Mouse (Mus musculus) forebrain, embryonic 14.5 days (tissue): Measurements from ENCODE around the gene Phyhd1. TPM values are rescaled to one million over a fixed set of nuclear protein-coding genes. Genes with fewer than 3 reads are reported as not detected.
A peak's percentile ranks its signal among the peaks of the same experiment; 100 is the strongest.

ENCODE experiments used
- ATAC-seq: fragments of 200-750 bp; cut with Nextera tagmentation; 2 replicates; pipeline ENCODE4 v1.8.0; 2017; ENCODE audit warnings: mild to moderate bottlenecking, moderate library complexity
- DNase-seq: peaks from one replicate; pipeline ENCODE4 v3.0.0-alpha.2; 2015; ENCODE audit warnings: low spot score
- H3K27ac ChIP-seq: fragments of 300-500 bp; sonication (generic); 2 replicates; pipeline ENCODE4 v1.5.1; 2014; ENCODE audit warnings: low read depth, mild to moderate bottlenecking, control low read depth, low read length, moderate library complexity
- H3K27me3 ChIP-seq: fragments of 300-500 bp; sonication (generic); replicated peaks from 2 replicates; pipeline ENCODE4 v1.6.1; 2014; ENCODE audit warnings: low read length, control low read depth, mixed read lengths; ENCODE audit not compliant: control insufficient read depth, insufficient read depth
- H3K36me3 ChIP-seq: fragments of 300-500 bp; sonication (generic); 2 replicates; pipeline ENCODE4 v1.6.1; 2014; ENCODE audit warnings: low read length, control low read depth; ENCODE audit not compliant: control insufficient read depth, insufficient read depth
- H3K4me1 ChIP-seq: fragments of 300-500 bp; sonication (generic); 2 replicates; pipeline ENCODE4 v1.6.1; 2014; ENCODE audit warnings: antibody characterized with exemption, low read length, control low read depth; ENCODE audit not compliant: control insufficient read depth, insufficient read depth
- H3K4me2 ChIP-seq: fragments of 300-500 bp; sonication (generic); 2 replicates; pipeline ENCODE4 v1.6.1; 2014; ENCODE audit warnings: mild to moderate bottlenecking, control low read depth, low read length
- H3K4me3 ChIP-seq: fragments of 300-500 bp; sonication (generic); 2 replicates; pipeline ENCODE4 v1.5.1; 2014; ENCODE audit warnings: low read depth, low read length, control low read depth
- H3K9ac ChIP-seq: fragments of 300-500 bp; sonication (generic); 2 replicates; pipeline ENCODE4 v1.6.1; 2014; ENCODE audit warnings: mild to moderate bottlenecking, low read length, control low read depth, moderate library complexity
- H3K9me3 ChIP-seq: fragments of 300-500 bp; sonication (generic); replicated peaks from 2 replicates; pipeline ENCODE4 v1.6.1; 2016; ENCODE audit warnings: low read length, control low read depth, mixed read lengths; ENCODE audit not compliant: control insufficient read depth
- WGBS: fragments of 180-500 bp; shearing (Covaris S2); extraction: QIAGEN DNeasy Blood & Tissue Kit; methylation state at CpG from one replicate; pipeline ENCODE4 v1.1.7; 2014; 5-methylcytosine and 5-hydroxymethylcytosine counted together
- polyA plus RNA-seq: library from polyadenylated mRNA; unstranded; fragments of >200 nt; fragmentation: Nextera tagmentation; extraction: Ambion mirVana; gene quantifications from 2 replicates; pipeline ENCODE4 v1.2.1, GENCODE M21; 2014

The Phyhd1 gene
- polyA plus RNA-seq, 1 experiment from 2014 or later = 6.6 TPM

DNA sequence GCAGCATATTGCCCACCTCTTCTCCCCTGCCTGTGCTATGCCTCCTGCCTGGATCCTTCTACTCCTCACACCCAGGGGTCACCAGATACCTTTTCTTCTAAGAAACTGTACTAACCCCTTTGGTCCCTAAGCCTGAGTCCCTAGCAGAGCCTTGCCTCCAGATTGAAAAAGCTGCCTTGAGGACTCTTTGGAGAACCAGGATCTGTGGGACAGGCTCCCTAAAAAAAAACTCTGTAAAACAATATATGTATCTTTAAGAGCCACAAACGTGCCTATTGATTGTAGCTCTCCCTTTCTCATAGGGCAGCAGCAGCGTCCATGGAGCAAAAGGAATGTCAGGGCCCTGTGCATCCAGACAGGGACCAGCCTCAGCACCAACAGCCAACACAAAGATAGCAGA is 25.7 kb upstream of the Phyhd1 start, which contains the start of gene Gm28035:
Gene Gm28035, plus strand, starts transcription at position 301 of the 400 bp plus-strand sequence.
- Histone ChIP-seq H3K27ac (no peak within 1 kb of the TSS), H3K4me3 (no peak within 1 kb of the TSS), H3K4me1 (peaks cover 17% of the 10 kb centered on the region), H3K4me2 (no peak within 1 kb of the TSS), H3K9me3 (no peaks in the 10 kb centered on the region), H3K9ac (no peak within 1 kb of the TSS; the same call in 1 of the 2 replicates), H3K36me3 (peaks cover 49% of the 10 kb centered on the region), H3K27me3 (no peaks in the 10 kb centered on the region)
- no peak for DNase-seq
- WGBS = 89% methylated on average over 2 of the region's 2 CpGs
- ATAC-seq = no peak

DNA sequence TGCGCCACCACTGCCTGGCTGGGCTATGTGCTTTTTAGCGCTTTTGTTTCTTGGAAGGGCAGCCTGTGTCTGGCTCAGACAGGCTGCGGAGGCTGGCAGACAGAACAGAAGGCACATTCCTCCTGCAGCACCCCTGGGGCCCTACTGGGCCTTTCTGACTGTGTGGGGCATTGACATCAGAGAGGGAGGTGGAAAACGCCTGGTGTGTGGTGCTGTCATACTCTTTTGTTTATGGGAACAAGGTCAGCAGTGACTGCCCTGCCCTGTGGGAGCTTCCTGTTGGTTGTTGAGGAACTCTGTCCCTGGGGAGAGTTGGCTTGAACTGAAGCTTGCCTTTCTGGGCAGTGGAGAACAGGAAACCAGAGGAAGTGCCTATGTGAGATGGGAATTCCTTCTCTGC is 23.5 kb upstream of the Phyhd1 start:
- ATAC-seq (no peak), DNase-seq (peak; percentile 20)
- H3K9ac ChIP-seq = no peak overlapping the region
- H3K9me3 ChIP-seq = no peaks in the 10 kb centered on the region
- H3K27ac ChIP-seq = no peak overlapping the region
- H3K4me1 ChIP-seq = peaks cover 12% of the 10 kb centered on the region
- no peaks in the 10 kb centered on the region for H3K27me3 ChIP-seq
- H3K4me3 ChIP-seq = no peak overlapping the region
- WGBS = 64% methylated on average over 4 of the region's 4 CpGs
- H3K4me2 ChIP-seq = no peak overlapping the region
- peaks cover 56% of the 10 kb centered on the region for H3K36me3 ChIP-seq

DNA sequence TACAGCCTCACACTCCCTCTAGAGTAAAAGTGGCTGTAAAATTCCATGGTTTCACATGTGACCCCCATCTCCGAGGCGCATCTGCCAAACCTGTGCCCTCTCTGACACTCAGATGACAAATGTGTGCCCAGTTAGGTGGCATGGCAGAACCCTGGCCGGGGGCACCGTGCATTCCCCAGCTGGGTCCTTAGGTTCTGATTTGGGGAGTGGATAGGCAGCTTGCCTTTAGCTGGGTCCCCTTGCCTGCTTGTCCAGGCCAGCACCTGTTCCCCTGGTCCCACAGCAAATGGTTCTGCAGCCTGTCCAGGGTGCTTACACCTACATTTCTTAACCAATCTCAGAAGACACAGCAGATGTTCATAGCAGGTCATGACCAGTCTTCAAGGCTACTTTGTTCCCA is 22.6 kb upstream of the Phyhd1 start:
- DNase-seq = no peak

DNA sequence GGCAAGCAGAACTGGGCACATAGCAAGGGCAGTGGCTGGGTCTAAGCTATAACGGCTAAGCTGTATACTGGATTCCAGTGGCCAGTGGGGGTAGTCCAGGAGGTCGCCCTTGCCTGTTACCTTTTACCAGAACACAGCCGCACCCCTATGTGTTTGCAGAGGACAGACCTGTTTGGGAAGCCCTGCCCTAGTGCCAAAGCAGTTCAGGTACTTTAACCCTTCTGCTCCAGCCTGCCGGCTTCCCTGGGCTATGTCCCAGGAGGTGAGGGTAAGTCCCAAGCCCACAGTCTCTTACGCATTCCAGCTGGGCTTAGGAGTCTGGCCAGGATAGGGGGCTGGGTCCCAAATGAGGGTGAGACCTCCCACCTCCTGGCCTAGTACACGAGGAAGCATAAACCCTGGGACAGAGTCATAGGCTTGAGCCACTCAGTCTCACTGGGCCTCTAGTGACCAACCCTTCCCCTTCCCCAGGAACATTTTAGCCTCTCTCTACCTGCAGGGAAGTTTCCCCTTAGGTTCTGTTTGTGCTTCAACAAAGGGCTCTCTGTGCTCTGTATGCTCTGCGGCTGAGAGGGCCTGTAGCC is 21.3 kb upstream of the Phyhd1 start:
- peaks cover 76% of the 10 kb centered on the region for H3K36me3 ChIP-seq
- no peak overlapping the region for H3K9ac ChIP-seq
- no peak overlapping the region for H3K4me2 ChIP-seq
- no peaks in the 10 kb centered on the region for H3K27me3 ChIP-seq
- DNase-seq = no peak
- no peak overlapping the region for H3K27ac ChIP-seq
- 77% methylated on average over 7 of the region's 7 CpGs for WGBS
- H3K4me3 ChIP-seq = no peak overlapping the region
- H3K9me3 ChIP-seq = no peaks in the 10 kb centered on the region
- 0 out of 2 replicates have a peak, but pooled peaks cover under 1% of the 10 kb centered on the region for H3K4me1 ChIP-seq
- no peak for ATAC-seq

More for the DNA sequence above, 22.6 kb upstream of the Phyhd1 start:
- no peaks in the 10 kb centered on the region for H3K27me3 ChIP-seq
- peaks cover 12% of the 10 kb centered on the region for H3K4me1 ChIP-seq
- no peak overlapping the region for H3K4me2 ChIP-seq
- WGBS = 98% methylated on average over 4 of the region's 4 CpGs
- H3K36me3 ChIP-seq = peaks cover 63% of the 10 kb centered on the region
- no peaks in the 10 kb centered on the region for H3K9me3 ChIP-seq
- H3K27ac ChIP-seq = no peak overlapping the region
- H3K4me3 ChIP-seq = no peak overlapping the region
- H3K9ac ChIP-seq = no peak overlapping the region
- ATAC-seq = no peak

DNA sequence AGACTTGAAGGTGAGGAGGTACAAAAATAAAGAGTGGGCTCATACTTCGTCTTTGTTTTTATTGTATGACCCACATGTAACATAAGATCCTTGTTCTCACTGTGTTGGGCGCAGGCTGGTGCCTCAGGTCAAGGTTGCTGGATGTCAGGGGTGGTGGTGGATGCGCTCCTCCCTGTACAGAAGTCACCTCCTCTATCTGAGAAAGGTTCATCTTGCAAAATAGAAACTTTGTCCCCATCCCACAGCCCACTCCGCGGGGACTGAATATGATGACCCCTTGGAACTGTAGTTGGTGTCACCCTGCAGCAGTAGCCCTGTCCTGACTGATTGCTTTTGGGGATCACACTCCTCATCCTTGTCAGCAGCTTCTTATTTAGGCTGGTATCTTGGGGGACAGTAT is 19.0 kb upstream of the Phyhd1 start:
- no peak overlapping the region for H3K27ac ChIP-seq
- H3K9me3 ChIP-seq = no peaks in the 10 kb centered on the region
- DNase-seq (no peak), ATAC-seq (no peak)
- H3K36me3 ChIP-seq = peaks cover 70% of the 10 kb centered on the region
- no peak overlapping the region for H3K4me2 ChIP-seq
- H3K27me3 ChIP-seq = no peaks in the 10 kb centered on the region
- H3K4me1 ChIP-seq = no peaks in the 10 kb centered on the region
- no peak overlapping the region for H3K4me3 ChIP-seq
- H3K9ac ChIP-seq = no peak overlapping the region
- 96% methylated on average over 5 of the region's 5 CpGs for WGBS

DNA sequence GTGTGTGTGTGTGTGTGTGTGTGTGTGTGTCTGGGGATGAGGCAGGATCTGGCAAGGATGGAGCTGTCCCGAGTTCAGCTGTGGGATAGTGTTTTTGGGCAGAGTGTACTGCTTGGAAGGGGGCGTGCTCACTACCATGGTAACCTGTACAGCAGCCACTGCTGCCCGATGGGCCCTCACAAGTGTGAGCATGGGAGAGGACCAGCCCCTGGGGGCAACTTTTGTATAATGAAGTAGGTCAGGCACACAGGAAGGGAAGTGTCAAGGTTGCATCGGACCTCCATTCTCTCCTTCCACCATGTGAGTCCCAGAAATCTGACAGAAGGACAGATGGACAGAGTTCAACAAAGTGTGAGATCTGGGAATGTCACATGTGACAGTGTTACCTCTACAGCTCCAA is 18.3 kb upstream of the Phyhd1 start:
- Histone ChIP-seq H3K4me3 (no peak overlapping the region), H3K27ac (no peak overlapping the region), H3K9me3 (no peaks in the 10 kb centered on the region), H3K4me1 (no peaks in the 10 kb centered on the region), H3K36me3 (peaks cover 70% of the 10 kb centered on the region), H3K4me2 (no peak overlapping the region), H3K27me3 (no peaks in the 10 kb centered on the region), H3K9ac (no peak overlapping the region)
- WGBS = 71% methylated on average over 4 of the region's 4 CpGs
- ATAC-seq (no peak), DNase-seq (no peak)

DNA sequence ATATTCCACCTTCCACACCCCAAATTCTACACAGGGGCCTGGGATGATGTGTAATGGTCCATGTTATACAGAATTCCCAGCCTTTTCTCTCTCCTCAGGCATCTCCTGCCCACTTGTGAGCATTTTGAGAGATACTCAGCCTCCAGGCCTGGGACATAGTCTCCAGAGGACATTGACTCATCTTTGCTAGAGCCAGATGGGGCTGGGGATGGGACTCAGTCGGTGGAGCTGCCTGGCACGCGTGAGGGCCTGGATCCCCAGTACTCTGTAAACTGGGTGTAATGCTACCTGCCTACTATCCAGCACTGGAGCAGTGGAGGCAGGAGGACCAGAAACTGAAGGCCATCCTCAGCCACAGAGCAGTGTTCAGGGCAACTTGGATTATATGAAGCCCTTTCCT is 16.8 kb upstream of the Phyhd1 start:
- H3K4me2 ChIP-seq = no peak overlapping the region
- H3K27me3 ChIP-seq = no peaks in the 10 kb centered on the region
- DNase-seq = no peak
- no peaks in the 10 kb centered on the region for H3K4me1 ChIP-seq
- ATAC-seq = no peak
- H3K4me3 ChIP-seq = no peak overlapping the region
- H3K9ac ChIP-seq = no peak overlapping the region
- H3K27ac ChIP-seq = no peak overlapping the region
- H3K9me3 ChIP-seq = no peaks in the 10 kb centered on the region
- 92% methylated on average over 3 of the region's 3 CpGs for WGBS
- peaks cover 67% of the 10 kb centered on the region for H3K36me3 ChIP-seq

DNA sequence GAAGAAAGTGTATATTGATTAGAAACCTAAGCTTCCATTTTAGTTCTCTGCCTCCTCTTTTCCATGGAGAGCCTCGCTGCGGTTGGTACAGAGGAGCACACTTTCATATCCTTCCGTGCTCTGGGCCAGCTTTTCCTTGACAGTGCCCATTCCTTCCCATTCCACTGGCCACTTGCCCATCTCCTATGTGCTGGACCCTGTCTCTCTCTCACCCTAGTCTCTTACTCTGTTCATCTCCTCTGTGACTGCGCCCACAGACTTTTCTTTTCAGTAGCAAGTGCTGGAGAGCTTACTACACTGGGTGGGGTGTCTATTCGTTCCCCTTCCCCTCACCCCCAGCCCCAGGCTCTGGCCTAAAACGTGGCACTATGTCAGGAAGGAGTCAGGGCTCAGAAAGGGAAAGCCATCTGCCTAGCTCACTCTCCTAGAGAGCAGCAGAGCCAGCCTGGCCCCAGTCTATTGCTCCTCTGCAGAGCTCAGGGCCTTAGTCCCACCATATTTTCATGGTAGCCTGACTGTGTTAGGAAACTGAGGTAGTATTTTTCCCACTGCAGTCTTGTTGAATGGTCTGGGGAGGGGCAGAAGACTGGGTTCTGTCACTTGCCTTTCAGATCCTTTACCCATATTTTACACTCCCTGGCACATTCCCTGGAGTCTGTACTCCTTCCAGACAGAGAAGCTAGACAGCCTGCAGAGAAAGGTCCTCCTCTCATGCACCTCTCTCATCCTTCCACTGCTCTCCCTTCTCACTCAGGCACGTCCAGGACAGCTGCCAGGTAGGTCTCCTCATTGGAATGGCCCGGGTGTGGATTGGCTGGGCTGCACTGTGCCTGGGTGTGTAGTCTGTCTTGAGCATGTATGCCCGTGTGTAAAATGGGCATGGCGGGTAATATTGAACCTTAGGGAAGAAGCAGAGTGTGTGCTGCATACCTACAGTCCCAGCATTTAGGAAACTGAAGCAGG is 15.6 kb upstream of the Phyhd1 start:
- H3K36me3 ChIP-seq = peaks cover 69% of the 10 kb centered on the region
- DNase-seq (no peak), ATAC-seq (no peak)
- no peak overlapping the region for H3K4me3 ChIP-seq
- H3K9me3 ChIP-seq = no peaks in the 10 kb centered on the region
- no peak overlapping the region for H3K27ac ChIP-seq
- H3K4me2 ChIP-seq = no peak overlapping the region
- WGBS = 89% methylated on average over 10 of the region's 10 CpGs
- no peaks in the 10 kb centered on the region for H3K27me3 ChIP-seq
- no peaks in the 10 kb centered on the region for H3K4me1 ChIP-seq
- no peak overlapping the region for H3K9ac ChIP-seq
